Mouse (Mus musculus) heart, postnatal 0 days (tissue): ENCODE data around the gene Rrbp1.

Source experiments
- CTCF ChIP-seq: IDR thresholded peaks from 2 replicates; pipeline ENCODE4 v1.5.1; 2016; ENCODE audit warnings: antibody characterized with exemption, control low read depth, low read depth
- EP300 ChIP-seq: IDR thresholded peaks from 2 replicates; pipeline ENCODE4 v1.6.1; 2016; ENCODE audit warnings: antibody characterized with exemption, low read depth

- no peak for TF ChIP-seq CTCF
- TF ChIP-seq EP300: no peak
Measured at GRCm38 (mm10) chr2:143982901-143983300, 28.2 kb downstream of the Rrbp1 start.
